Mouse (Mus musculus): Measurements from ENCODE around the gene Oser1. TPM values are rescaled to one million over a fixed set of nuclear protein-coding genes. Genes with fewer than 3 reads are reported as not detected.
"Not testable (repeated sequence)": the region's sequence is repeated elsewhere in the genome, so short reads cannot be mapped to it uniquely, and the experiment has no call there.

Oser1 gene
- 88.1 to 169 TPM (median 163 TPM) in 3 replicates for total RNA-seq (2017)

DNA sequence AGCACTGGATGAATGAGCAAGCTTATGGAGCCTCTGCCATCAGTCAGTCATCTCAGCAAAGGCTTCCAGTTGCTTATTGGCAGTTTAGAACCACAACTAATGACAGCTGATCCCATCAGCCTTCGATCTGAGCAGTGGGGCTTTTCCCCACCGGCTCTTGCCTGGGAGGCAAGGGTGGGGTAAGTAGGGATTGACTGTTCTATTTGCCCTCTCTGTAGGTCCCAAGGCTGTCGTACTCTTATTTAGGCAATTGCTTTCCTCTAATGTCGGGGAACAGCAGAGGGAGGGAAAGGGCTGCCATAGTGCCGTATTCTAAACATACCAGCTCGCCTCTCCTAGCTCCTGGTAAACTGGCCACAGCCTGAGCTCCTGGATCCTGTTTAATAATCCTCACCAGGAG lies at the start of gene Oser1:
Gene Oser1 (minus strand): TSS at position 101 of the 400 bp plus-strand sequence.
- ATAC-seq (replicated peaks; ENCODE audit: insufficient number of reproducible peaks, low FRiP score, low TSS enrichment, poor library complexity, severe bottlenecking): no peak

DNA sequence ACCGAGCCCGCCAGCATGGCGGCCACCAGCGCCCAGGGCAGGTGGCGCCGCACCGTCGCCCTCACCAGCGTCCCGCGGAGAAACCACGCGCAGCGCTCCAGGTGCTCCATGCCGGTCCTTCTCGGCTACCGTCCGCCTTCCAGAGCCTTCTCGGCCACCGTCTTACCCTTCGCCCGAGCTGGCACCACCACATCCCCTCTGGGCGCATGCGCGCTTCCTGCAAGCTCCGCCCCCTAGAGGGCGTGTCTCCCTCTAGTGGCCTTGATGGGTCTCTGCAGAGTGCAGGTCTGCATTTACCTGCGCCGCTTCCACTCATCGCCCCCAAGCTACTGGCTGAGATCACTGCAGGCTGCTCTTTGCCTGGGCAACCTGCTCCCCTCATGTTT lies 48.0 kb upstream of the Oser1 start, which contains the start of gene Fitm2:
Gene Fitm2 (minus strand): TSS at position 164 of the 386 bp plus-strand sequence.
- ATAC-seq (replicated peaks; ENCODE audit: insufficient number of reproducible peaks, low FRiP score, low TSS enrichment, poor library complexity, severe bottlenecking): peak; percentile 98

DNA sequence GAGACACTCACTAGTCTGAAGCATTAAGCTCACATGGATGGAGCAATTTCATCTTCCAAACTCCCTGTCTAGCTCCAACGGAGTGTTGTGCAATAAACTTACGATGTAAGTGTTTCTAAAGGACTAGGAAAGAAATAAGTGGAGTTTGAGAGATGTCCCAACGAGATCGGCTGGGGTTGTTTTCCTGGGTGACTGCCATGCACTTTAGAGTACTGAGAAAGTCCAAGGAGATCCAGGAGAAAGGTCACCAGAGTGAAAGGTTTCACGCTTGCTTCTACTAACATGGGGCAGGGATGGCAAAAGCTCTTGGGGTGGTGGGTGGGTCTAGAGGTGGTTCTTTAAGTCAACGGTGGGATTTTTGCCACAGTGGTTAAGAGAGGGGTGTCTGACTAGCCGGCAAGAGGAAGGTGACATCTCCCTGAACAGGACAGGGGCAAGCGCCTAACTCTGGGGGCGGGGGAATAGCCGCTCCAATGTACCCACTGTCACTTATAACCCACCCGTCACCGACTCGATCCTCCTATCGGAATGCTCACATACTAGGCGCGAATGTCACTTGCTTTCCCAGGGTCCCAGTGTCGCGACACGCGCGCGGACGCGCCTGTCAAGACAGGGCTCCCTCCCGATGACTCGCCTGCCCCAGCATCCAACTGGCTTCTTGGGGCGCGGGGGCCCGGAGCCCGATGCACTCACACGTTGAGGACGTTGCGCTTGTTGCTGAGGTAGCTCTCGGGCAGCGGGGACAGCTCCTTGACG lies 47.4 kb upstream of the Oser1 start:
- ATAC-seq (replicated peaks; ENCODE audit: insufficient number of reproducible peaks, low FRiP score, low TSS enrichment, poor library complexity, severe bottlenecking): peak; percentile 16

DNA sequence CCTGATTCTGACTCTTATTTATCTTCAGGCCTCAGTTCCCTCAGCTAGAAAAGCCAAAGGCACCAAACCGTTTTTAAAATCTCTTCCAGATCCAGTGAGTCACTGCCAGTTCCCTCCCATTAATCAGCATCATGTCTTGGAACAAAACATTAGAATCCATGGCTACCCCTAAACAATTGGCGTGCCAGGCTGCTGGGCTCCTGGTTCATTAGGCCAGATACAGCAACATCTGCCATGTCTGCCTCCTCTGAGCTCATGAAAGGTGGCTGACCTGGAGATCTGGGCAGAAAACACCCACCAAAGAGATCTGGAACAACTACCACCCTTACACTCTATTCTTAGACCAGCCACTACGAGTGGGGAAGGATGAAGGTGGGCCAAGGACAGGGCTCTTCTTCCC lies 46.6 kb upstream of the Oser1 start:
- no peak for ATAC-seq (replicated peaks; ENCODE audit: insufficient number of reproducible peaks, low FRiP score, low TSS enrichment, poor library complexity, severe bottlenecking)

DNA sequence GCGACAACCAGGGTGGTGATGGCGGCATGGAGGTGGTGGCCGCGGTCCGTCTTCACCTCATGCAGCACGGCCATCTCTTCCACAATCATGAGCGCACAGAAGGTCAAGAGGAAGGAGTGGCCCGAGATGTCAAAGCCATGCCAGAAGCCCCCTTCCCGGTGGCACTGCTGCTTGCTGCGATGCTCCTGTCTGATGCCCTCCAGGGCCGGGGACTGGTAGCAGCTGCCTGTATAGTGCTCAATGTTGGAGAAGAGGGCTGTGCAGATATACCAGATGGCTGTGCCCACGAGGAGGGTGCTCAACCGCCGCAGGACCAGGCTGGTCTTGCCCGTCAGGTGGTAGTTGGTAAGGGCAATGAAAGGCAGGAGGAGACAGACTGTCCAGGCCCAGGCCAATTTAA lies 45.2 kb upstream of the Oser1 start:
- ATAC-seq (replicated peaks; ENCODE audit: insufficient number of reproducible peaks, low FRiP score, low TSS enrichment, poor library complexity, severe bottlenecking): no peak

DNA sequence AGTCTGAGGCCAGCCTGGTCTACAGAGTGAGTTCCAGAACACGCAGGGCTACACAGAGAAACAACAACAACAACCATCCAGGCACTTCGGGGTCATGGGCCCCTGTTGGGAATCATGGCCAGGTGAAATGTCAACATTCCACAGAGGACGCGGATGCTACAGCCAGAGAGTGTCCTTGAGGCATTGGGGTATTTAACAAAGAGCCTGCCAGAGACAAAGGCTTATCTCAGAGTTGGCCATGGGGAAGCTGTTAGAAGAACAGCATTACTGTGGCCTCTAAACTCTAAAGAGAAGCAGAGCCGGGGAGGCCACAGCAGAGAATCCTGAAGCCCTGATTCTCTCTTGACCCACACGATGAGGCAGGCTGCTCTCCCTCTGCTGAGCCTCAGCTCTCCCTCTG lies 44.4 kb upstream of the Oser1 start:
- ATAC-seq (replicated peaks; ENCODE audit: insufficient number of reproducible peaks, low FRiP score, low TSS enrichment, poor library complexity, severe bottlenecking): no peak

DNA sequence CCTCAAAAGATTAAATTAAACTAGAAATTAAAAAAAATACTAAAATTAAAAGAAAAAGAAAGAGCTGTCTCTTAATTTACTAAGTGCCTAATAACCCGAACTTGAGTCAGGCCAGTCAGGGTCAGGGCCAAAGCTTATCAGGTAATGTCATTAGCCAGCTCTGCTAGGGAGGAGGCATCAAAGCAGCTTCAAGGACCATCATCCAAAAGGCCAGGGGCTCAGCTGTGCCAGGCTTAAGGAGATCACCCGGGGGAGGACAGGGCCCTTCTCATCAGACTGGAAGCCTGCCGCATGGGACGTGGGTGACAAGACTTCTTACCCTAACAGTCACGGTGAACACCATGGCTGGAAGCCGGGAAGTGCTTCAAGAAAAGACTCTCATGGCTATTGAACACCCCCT lies 43.1 kb upstream of the Oser1 start:
- ATAC-seq (replicated peaks; ENCODE audit: insufficient number of reproducible peaks, low FRiP score, low TSS enrichment, poor library complexity, severe bottlenecking): no peak

DNA sequence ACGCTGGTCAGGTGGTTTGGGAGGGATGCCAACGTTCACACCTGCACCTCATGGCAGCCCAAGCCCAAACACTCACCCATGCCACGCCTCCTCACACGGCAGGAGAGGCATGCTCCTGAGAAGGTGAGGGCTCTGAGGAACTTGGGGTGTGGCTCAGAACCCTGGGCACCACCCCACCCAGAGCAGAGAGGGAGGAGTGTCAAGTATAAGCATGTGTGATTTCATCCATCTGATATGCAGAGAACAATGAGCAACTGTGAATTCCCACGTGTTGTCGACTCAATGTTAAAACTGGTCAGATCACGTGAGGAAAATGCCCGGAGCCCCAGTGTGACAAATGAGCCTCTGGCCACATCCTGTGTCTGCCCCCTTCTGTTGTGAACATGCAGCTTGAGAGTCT lies 42.3 kb upstream of the Oser1 start:
- ATAC-seq (replicated peaks; ENCODE audit: insufficient number of reproducible peaks, low FRiP score, low TSS enrichment, poor library complexity, severe bottlenecking): no peak

DNA sequence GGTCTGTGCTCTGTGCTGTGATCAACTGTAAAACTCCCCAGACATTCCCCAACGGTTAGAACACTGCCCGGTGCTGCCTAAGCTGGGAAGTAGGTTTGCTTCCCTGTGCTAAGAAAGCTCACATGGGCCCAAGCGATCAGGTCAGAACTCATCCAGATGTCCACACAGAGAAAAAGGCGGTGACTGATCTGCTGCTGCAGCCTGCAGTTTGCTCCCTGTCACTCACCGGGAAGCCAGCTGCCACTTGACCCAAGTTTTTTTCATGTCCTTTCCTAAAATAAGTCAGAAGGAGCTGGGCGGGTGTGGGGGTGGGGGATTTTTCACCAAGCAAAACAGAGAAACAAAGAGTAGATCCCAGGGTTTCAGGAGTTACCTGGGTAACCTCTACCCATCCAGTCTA lies 40.1 kb upstream of the Oser1 start:
- no peak for ATAC-seq (replicated peaks; ENCODE audit: insufficient number of reproducible peaks, low FRiP score, low TSS enrichment, poor library complexity, severe bottlenecking)

DNA sequence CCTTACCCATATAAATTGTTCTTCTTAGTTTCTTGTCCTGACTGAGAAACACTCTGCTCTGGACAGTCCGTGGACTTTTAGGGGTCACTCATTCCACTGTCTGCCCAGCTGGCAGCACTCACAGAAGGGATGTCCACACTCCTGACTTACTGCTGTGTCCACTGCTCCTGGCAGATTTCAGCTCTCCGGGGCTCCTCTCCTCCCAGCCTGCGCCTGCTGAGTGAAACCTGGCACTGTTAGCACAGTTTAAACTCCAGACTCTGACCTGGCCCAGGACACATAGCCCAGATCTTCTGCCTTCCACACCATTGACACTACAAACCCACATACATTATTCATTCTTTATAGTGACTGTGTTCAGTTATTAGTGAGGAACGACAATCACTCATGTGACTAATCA lies 39.5 kb upstream of the Oser1 start:
- ATAC-seq (replicated peaks; ENCODE audit: insufficient number of reproducible peaks, low FRiP score, low TSS enrichment, poor library complexity, severe bottlenecking): no peak

DNA sequence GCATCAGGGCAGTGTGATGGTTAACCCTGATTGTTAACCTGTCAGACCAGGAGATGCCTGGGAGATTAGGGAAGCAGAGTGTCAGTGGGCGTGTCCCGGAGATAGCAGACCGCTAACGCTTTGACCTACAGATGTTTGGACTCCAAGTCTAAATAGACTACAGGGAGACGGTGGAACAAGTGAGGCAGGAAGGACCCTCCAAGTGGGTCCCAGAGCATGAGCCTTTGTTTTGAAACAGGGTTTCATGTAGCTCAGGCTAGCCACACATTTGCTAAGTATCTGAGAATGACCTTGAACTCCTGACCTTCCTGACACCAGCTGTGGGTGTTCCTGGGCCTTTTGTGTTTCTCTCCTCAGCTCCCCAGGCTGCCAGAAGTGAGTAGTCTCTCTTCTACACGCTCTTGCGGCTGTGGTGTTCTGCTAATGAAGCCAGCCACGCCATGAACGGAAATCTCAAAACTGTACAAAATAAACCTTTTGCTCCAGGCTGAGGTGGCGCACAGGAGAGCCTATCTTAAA lies 38.8 kb upstream of the Oser1 start:
- ATAC-seq (replicated peaks; ENCODE audit: insufficient number of reproducible peaks, low FRiP score, low TSS enrichment, poor library complexity, severe bottlenecking): no peak

DNA sequence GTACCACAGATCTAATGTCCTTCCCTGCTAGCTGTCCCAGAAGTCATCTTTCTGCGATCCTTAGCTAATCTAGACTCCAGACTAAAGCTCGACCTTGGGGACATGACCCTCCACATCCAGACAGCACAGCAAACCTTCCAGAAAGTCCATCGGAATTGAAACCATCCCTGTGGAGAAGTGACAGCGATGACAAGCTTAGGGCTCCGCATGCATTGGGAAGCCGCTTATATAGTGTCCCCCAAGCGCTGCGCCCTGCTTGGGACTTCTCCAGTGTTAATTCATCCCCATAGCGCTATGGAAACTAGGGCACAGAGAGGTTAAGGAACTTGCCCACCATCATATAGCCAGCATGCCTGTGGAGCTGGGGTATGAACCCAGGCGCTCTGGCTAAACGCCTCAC lies 38.3 kb upstream of the Oser1 start:
- ATAC-seq (replicated peaks; ENCODE audit: insufficient number of reproducible peaks, low FRiP score, low TSS enrichment, poor library complexity, severe bottlenecking): no peak

DNA sequence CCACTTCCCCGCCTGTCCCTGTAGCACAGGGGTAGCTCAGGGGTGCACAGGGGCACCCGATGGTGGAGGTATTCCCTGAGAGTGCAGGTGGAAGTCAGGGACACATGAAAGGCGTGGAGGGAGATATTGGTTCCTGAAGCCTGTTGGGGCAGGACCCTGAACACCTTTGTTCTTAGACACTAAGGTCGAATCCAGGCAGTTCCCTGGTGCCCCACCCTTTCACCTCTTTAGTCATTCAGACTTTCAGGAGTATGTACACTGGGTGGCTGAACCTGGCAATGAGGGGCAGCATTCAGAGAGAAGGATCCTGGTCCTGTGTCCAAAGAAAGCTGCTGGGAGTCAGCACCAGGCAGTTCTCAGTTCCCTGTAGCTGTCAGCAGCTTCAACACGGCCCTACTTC lies 37.9 kb upstream of the Oser1 start:
- ATAC-seq (replicated peaks; ENCODE audit: insufficient number of reproducible peaks, low FRiP score, low TSS enrichment, poor library complexity, severe bottlenecking): no peak

DNA sequence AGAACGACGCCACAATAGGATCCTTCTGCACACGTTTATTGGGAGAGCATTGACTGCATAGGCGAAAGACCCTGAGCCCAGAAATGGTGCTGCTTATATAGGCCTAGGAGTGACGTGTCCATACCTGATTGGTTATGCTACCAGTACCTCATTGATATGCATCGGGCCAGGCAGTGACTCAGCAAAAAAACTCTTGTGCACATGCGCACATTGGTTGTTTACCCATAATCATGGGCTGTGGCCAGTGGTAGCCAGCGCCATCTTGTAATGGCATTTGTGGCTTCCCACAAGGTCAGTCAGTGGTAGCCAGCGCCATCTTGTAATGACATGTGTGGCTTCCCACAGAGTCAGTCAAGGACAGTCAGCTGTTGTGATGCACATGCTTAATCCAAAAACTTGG lies 36.8 kb upstream of the Oser1 start:
- not testable (repeated sequence) for ATAC-seq (replicated peaks; ENCODE audit: insufficient number of reproducible peaks, low FRiP score, low TSS enrichment, poor library complexity, severe bottlenecking)

DNA sequence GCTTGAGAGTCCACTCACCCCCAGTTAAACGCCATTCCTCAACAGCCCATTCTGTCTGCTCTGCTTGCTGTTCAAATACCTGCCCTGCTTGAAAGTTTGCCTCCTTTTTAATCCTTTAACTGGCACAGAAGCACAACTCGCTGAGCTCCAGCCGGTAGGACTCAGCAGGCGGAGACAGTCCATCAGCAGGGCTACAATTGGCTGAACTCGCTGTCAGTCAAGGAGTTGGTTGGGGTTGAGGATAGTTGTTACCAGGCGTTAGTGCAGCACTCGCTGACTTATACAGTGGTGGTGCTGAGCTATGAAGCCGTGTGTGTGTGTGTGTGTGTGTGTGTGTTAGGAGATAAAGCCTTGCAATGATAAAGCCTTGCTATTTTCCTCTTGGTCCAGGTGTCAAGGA lies 36.1 kb upstream of the Oser1 start:
- no peak for ATAC-seq (replicated peaks; ENCODE audit: insufficient number of reproducible peaks, low FRiP score, low TSS enrichment, poor library complexity, severe bottlenecking)

DNA sequence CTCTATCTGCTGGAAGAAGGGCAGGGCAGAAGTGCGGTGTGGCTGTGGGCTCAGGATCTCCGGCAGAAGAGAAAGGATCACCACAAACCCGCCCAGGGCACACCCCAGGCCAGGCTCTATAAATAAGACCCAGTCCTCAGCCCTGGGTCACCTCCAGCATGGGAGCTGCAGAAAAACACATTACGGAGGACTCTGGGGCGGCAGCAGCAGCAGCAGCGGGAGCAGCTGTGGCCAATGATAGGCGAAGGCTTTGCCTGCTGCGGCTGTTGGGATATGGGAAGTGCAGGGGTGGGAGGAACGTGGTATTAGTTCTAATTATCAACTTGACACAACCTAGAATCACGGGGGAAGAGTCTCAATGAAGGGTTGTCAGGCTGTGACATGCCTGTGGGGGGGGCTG lies 34.9 kb upstream of the Oser1 start:
- ATAC-seq (replicated peaks; ENCODE audit: insufficient number of reproducible peaks, low FRiP score, low TSS enrichment, poor library complexity, severe bottlenecking): no peak

DNA sequence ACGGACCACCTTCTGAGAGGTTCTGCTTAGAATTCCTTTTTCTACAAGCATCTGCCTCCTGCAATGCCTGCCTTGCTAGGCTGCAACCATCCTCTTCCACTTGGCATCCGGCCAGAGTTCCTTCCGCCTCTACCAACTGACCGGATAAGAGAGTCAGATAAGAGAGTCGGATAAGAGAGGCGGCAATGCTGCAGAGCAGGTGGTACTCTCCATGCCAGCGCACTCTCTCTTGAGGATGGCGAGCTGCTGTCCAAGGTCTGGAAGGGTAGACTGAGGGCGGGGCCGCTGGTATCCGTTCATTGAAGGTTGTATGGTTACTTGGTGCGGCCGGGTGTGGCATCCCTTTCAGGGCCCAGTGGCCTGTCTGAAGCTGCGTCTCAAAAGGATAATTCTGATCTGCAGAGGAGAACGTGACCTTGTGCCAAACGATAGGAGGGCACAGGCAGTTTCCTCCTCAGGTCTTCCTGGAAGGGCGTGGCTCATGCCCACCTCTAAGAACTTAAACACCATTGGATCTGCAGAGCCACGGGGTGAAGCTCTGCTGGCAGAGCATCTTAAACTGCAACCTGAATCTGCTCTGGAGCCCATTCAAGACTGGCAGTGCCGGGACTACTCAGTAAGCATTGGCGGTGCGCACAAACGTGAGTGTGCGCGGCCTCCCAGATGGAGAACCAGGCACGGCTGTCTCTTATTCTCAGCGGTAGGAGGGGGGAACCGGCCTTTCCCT lies 34.2 kb upstream of the Oser1 start:
- ATAC-seq (replicated peaks; ENCODE audit: insufficient number of reproducible peaks, low FRiP score, low TSS enrichment, poor library complexity, severe bottlenecking): no peak

DNA sequence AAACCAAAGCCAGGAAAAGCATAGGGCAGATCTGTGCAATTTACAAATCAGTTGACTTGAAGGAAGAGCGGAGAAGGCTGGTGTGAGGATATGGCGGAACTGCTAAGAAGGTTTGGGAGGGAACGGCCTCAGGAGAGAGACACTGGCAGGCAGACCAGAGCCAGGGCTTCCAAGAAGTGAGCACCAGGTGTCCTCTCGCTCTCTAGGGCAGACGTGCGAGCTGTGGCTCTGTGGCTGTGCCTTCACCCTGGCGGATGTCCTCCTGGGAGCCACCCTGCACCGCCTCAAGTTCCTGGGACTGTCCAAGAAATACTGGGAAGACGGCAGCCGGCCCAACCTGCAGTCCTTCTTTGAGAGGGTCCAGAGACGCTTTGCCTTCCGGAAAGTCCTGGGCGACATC lies 28.9 kb upstream of the Oser1 start:
- ATAC-seq (replicated peaks; ENCODE audit: insufficient number of reproducible peaks, low FRiP score, low TSS enrichment, poor library complexity, severe bottlenecking): no peak

DNA sequence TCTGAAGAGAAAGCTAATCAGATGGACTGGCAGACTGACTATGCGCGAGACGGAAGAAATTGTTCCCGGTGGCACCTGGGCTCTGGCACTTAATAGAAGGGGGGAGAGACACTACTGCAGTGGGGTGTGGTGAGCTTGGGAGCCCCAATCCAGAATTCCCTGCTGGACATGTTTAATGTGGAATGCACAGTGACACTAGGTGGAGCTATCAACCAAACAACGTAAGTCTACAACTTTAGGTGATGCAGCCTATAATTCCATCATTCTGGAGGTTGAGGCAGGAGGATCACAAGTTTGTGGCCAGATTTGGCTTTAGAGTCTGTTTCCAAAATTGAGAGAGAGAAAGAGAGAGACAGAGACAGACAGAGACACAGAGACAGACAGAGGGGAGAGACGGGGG lies 28.2 kb upstream of the Oser1 start:
- ATAC-seq (replicated peaks; ENCODE audit: insufficient number of reproducible peaks, low FRiP score, low TSS enrichment, poor library complexity, severe bottlenecking): no peak

DNA sequence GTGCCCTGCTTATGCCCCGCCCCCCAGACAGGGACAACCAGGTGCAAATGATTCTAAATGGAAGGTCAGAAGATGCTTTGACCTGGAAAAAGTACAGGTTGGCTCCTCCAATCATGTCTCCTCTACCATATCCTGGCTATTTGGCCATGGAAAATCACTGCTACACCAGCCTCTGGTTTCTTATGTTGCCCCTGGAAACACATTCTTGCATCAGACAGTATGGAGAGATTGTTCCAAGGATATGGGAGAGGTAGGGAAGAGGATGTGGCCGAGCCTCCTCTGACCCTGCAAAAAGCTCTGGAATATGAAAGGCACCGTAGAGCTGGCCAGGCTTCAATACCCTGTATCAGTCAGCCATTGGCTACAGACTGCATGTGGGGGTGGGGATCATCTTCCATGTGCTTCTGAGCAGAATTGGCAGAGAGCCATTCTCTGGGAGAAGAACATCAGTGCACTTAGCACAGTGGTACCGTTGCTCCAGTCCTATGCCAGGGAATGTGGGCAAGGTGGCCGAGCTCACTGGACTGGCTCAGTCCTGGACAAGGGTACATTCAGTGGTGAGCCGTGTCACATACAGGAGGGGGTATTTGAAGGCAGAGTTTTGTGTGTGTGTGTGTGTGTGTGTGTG lies 26.3 kb upstream of the Oser1 start:
- no peak for ATAC-seq (replicated peaks; ENCODE audit: insufficient number of reproducible peaks, low FRiP score, low TSS enrichment, poor library complexity, severe bottlenecking)

All from monocyte, adult 5-6 weeks (primary cell).